Mouse (Mus musculus): Measurements from ENCODE around the gene Lage3.

GRCm38 (mm10) chrX:74330166-74330930 lies 23.1 kb downstream of the Lage3 start:
- TF ChIP-seq CTCF (IDR thresholded peaks at IDR 0.05; ENCODE audit: low read depth) (no peak), EP300 (IDR thresholded peaks at IDR 0.05; ENCODE audit: low read depth) (no peak)
